Mouse (Mus musculus) hindbrain, embryonic 13.5 days (tissue): Measurements from ENCODE around the gene Rab3c. TPM values are rescaled to one million over a fixed set of nuclear protein-coding genes. Genes with fewer than 3 reads are reported as not detected.

Source experiments
- ATAC-seq: fragments of 200-750 bp; cut with Nextera tagmentation; 2 replicates; pipeline ENCODE4 v1.8.0; 2017; ENCODE audit warnings: moderate TSS enrichment; ENCODE audit not compliant: low FRiP score
- H3K27ac ChIP-seq: fragments of 300-500 bp; sonication (generic); 2 replicates; pipeline ENCODE4 v1.5.1; 2015; ENCODE audit warnings: inconsistent platforms, mild to moderate bottlenecking, moderate library complexity
- H3K27me3 ChIP-seq: fragments of 300-500 bp; sonication (generic); 2 replicates; pipeline ENCODE4 v1.6.1; 2015; ENCODE audit warnings: mild to moderate bottlenecking, inconsistent platforms
- H3K36me3 ChIP-seq: fragments of 300-500 bp; sonication (generic); 2 replicates; pipeline ENCODE4 v1.6.1; 2015; ENCODE audit warnings: mild to moderate bottlenecking, inconsistent platforms
- H3K4me1 ChIP-seq: fragments of 300-500 bp; sonication (generic); replicated peaks from 2 replicates; pipeline ENCODE4 v1.6.1; 2015; ENCODE audit warnings: inconsistent platforms
- H3K4me2 ChIP-seq: fragments of 300-500 bp; sonication (generic); 2 replicates; pipeline ENCODE4 v1.6.1; 2015; ENCODE audit warnings: inconsistent platforms, mild to moderate bottlenecking, moderate library complexity
- H3K4me3 ChIP-seq: fragments of 300-500 bp; sonication (generic); 2 replicates; pipeline ENCODE4 v1.5.1; 2015; ENCODE audit warnings: mild to moderate bottlenecking, inconsistent platforms
- H3K9ac ChIP-seq: fragments of 300-500 bp; sonication (generic); 2 replicates; pipeline ENCODE4 v1.6.1; 2015; ENCODE audit warnings: mild to moderate bottlenecking, inconsistent platforms
- H3K9me3 ChIP-seq: fragments of 300-500 bp; sonication (generic); 2 replicates; pipeline ENCODE4 v1.6.1; 2016; ENCODE audit warnings: inconsistent platforms
- WGBS: fragments of 180-500 bp; shearing (Covaris S2); methylation state at CpG from one replicate; pipeline ENCODE4 v1.1.7; 2015; 5-methylcytosine and 5-hydroxymethylcytosine counted together
- polyA plus RNA-seq: library from polyadenylated mRNA; unstranded; fragments of >200 nt; fragmentation: Nextera tagmentation; extraction: Ambion mirVana; gene quantifications from 2 replicates; pipeline ENCODE4 v1.2.1, GENCODE M21; 2015

Rab3c gene
- polyA plus RNA-seq, 1 experiment from 2014 or later = 208 TPM

DNA sequence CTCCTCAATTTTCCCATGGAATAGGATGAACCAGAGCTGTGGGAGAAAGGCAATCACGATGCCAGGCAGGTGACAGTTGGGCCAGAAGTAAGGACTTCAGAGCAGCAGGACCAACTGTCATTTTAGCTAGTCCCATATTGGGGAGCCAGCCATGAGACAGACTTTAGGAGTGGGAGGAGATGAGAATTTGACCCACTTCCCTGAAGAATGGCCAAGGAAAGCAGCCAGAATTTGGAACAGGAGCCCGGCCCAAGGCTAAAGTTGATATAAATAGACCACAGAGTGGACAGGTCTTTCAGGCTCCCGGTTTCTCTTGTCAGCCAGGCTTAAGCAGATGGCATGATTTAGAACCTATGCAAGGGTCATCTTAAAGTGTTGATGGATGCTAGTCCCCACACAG lies 213.6 kb downstream of the Rab3c start:
- H3K27me3 ChIP-seq = no peaks in the 10 kb centered on the region
- H3K4me2 ChIP-seq = no peak overlapping the region
- H3K9me3 ChIP-seq = no peaks in the 10 kb centered on the region
- no peak overlapping the region for H3K27ac ChIP-seq
- H3K4me1 ChIP-seq = peaks cover 28% of the 10 kb centered on the region
- no peak overlapping the region for H3K9ac ChIP-seq
- H3K4me3 ChIP-seq = no peak overlapping the region
- no peak for ATAC-seq
- H3K36me3 ChIP-seq = peaks cover 6% of the 10 kb centered on the region
- WGBS = 89% methylated on average over 3 of the region's 3 CpGs

DNA sequence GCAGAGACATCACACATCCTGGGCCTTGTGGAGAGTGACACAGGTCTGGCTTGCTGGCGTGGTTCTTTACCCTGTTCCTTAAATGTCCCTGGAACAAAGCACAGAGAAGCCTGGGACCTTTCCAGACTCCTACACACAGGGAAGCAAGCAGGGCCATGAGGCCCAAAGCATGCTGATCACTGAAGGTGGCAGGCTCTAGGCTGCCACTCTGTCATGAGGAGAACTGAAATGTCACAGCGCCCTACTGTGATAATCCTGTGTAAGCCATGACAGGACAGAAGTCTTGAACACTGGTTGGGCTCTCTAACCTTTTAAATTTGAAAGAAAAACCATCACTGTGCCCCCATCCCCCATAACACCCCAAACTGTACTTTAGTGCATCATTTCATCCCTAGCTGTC lies 214.1 kb downstream of the Rab3c start:
- Histone ChIP-seq H3K9ac (no peak overlapping the region), H3K4me2 (no peak overlapping the region)
- 87% methylated on average over 2 of the region's 2 CpGs for WGBS

DNA sequence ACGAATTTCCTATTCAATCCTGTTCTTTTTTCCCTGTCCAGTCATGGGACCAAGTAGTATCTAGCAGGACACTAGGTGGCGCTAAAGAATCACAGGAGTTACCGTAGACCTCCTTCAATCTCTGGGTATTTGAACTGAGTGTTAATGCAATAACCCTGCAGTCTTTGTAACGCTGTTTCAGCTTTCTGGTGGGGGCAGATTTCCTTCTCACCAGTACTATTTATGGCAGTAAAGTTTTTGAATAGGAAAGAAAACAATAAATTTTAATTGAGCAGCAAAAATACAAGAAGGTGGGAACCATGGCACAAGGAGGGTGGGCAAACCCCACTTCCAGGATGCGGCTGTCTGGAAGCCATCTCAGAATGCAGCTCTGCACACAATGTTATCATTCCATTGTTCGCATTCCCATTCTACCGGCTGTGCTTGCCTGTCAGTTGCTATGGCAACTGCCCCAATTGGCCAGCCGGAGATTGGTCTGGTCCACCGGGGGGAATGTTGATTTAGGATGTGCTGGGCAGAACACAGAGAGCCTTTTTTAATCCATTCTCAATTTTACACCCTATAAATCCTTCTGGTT lies 217.9 kb downstream of the Rab3c start:
- peak; percentile 94 for ATAC-seq
- peak overlapping the region; percentile 87 for H3K27ac ChIP-seq
- H3K4me1 ChIP-seq = peaks cover 24% of the 10 kb centered on the region
- H3K4me3 ChIP-seq = peak overlapping the region; percentile 17; the same call in 1 of the 2 replicates
- H3K27me3 ChIP-seq = no peaks in the 10 kb centered on the region
- H3K4me2 ChIP-seq = peak overlapping the region; percentile 43
- WGBS = 5% methylated on average over 9 of the region's 9 CpGs
- peak overlapping the region; percentile 26; the same call in 1 of the 2 replicates for H3K9ac ChIP-seq
- peaks cover 6% of the 10 kb centered on the region for H3K36me3 ChIP-seq
- no peaks in the 10 kb centered on the region for H3K9me3 ChIP-seq

More for the DNA sequence above, 214.1 kb downstream of the Rab3c start:
- H3K9me3 ChIP-seq = no peaks in the 10 kb centered on the region
- 0 out of 2 replicates have a peak overlapping the region, but pooled peaks have one; percentile 1 for H3K27ac ChIP-seq
- H3K36me3 ChIP-seq = peaks cover 6% of the 10 kb centered on the region
- peaks cover 27% of the 10 kb centered on the region for H3K4me1 ChIP-seq
- no peak overlapping the region for H3K4me3 ChIP-seq
- H3K27me3 ChIP-seq = no peaks in the 10 kb centered on the region
- no peak for ATAC-seq

DNA sequence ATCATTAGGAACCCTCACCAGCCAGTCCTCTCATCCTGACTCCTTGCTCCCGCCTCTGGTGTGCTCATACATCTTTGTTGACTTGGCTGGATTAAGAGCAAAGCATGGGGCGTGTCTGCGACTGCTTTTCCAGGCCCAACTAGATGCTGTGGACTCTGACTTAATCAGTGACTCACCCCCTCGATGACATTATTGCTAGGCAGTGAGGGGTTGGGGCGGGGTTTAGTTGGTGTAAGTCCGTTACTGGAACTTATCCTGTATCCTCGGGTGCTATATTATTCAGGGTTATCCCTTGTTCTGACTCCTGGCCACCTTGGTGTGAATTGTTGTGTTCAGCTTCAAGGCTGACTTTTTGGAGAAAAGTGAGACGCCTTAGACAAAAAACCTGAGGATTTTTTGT lies 218.5 kb downstream of the Rab3c start:
- Histone ChIP-seq H3K4me3 (no peak overlapping the region), H3K9me3 (no peaks in the 10 kb centered on the region), H3K27me3 (no peaks in the 10 kb centered on the region), H3K9ac (peak overlapping the region; percentile 49; the same call in 1 of the 2 replicates), H3K36me3 (peaks cover 6% of the 10 kb centered on the region), H3K4me2 (no peak overlapping the region), H3K4me1 (peaks cover 24% of the 10 kb centered on the region), H3K27ac (peak overlapping the region; percentile 87)
- 66% methylated on average over 8 of the region's 8 CpGs for WGBS
- ATAC-seq = no peak

DNA sequence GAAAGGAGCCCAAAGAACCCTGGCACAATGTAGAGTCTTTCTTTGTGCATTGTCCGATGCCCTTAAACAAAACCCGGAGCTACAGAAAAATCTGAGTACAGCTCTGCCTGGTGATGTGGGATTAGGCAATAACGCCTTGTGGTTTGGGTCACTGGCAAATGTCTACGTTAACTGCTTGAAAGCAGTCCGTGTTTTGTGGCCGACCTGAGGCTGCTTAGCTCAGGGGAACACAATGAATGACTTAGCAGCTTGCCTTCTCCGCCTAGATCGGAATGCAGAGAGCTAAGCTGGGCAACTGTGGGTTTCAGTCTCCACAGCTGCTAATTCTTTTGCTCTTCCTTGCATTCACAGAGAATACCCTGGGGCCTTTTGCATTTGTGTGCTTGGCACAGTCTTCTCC lies 226.3 kb downstream of the Rab3c start:
- H3K4me2 ChIP-seq = no peak overlapping the region
- no peak overlapping the region for H3K27ac ChIP-seq
- peaks cover 9% of the 10 kb centered on the region; the same call in 1 of the 2 replicates for H3K36me3 ChIP-seq
- H3K4me3 ChIP-seq = no peak overlapping the region
- H3K9ac ChIP-seq = no peak overlapping the region
- no peak for ATAC-seq
- H3K27me3 ChIP-seq = no peaks in the 10 kb centered on the region
- H3K4me1 ChIP-seq = no peaks in the 10 kb centered on the region; the same call in 1 of the 2 replicates
- no peaks in the 10 kb centered on the region for H3K9me3 ChIP-seq
- 75% methylated on average over 8 of the region's 8 CpGs for WGBS

DNA sequence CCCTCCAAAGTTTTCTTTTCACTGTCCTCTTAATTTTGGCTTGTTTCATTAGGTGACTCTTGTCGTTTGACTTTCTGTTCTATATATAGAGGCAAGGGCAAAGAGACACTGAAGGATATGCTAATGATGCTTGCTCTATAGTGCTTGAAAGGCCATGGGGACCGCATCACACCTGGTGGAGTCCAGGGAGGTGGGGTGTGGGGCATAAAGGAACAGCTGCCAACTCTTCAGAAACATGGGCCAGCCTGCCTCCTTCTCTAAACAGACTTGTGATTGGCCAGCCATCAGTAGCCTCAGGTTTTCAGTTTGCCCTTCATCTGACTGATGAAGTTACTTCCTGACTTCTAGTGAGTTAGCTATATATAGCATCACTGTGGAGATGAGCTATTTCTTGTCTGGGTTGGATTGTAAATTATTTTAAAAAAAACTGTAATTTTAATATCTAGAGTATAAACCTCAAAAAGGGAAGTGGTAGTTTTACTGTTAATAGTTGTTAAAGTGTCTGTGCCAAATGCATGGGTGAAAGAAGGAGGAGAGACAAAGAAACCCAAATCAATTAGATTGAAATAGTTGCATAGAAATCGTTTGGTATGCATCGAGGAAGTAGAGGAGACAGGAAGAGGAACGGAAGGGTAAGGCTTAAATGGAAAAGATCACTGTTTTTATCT lies 231.9 kb downstream of the Rab3c start:
- 71% methylated on average over 5 of the region's 5 CpGs for WGBS
- Histone ChIP-seq H3K27me3 (no peaks in the 10 kb centered on the region), H3K9me3 (no peaks in the 10 kb centered on the region), H3K4me3 (no peak overlapping the region), H3K4me2 (no peak overlapping the region), H3K9ac (no peak overlapping the region), H3K27ac (no peak overlapping the region), H3K36me3 (peaks cover 6% of the 10 kb centered on the region; the same call in 1 of the 2 replicates), H3K4me1 (no peaks in the 10 kb centered on the region)
- no peak for ATAC-seq

DNA sequence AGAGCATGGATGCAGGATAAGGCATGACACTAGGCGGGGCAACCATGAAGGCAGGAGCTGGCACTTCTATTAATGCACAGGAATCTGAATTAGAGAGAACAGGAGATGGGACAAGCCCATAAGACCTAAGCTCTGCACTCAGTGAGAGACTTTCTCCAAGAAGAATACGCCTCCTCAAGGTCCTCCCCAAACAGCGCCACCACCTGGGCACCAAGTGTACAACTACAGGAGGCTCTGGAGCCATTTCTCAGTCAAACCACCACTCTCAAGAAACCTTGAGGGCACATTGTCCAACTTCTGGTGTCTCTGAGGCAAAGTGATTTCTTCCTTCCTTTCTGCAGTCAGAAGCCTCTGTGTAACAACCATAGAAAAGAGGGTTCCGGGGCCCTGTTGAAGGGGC lies 236.4 kb downstream of the Rab3c start:
- H3K9me3 ChIP-seq = no peaks in the 10 kb centered on the region
- no peak overlapping the region for H3K4me3 ChIP-seq
- no peak overlapping the region for H3K27ac ChIP-seq
- ATAC-seq = no peak
- WGBS = 75% methylated on average over 4 of the region's 4 CpGs
- no peak overlapping the region for H3K9ac ChIP-seq
- no peaks in the 10 kb centered on the region for H3K4me1 ChIP-seq
- H3K27me3 ChIP-seq = no peaks in the 10 kb centered on the region
- no peak overlapping the region for H3K4me2 ChIP-seq
- H3K36me3 ChIP-seq = no peaks in the 10 kb centered on the region

DNA sequence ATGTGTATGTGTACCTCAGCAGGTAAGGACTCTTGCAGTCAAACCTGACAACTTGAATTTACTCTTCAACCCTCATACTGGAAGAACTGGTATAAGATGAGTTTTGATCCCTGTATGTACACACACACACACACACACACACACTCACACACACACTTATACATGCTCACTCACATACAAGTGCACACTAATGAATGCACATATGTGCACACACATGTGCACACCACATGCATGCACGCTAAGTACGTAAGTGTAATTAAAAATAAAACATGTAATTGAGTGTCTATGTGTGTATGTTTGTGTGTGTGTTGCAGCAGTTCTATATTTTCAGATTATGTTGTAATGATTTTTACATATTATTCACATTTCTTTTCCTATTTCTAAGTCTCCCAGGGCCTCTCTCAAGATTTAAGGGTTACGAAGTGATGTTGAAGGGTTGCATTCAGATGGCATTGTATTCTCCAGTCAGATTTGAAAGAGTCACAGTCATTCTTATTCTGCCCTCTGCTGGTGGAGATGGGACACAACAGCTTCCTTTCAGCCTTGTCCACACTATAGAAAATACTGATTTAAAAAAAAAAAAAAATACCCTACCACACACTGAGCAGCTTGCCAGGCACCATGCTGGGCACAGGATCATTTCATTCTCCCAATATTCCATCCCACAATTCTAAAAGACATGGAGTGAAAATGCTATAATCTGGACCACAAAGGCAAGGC lies 240.9 kb downstream of the Rab3c start:
- Histone ChIP-seq H3K9ac (no peak overlapping the region), H3K9me3 (no peaks in the 10 kb centered on the region), H3K27me3 (no peaks in the 10 kb centered on the region), H3K4me1 (no peaks in the 10 kb centered on the region), H3K27ac (no peak overlapping the region), H3K4me3 (no peak overlapping the region), H3K4me2 (no peak overlapping the region), H3K36me3 (no peaks in the 10 kb centered on the region)
- no peak for ATAC-seq
- 83% methylated on average over 3 of the region's 3 CpGs for WGBS

DNA sequence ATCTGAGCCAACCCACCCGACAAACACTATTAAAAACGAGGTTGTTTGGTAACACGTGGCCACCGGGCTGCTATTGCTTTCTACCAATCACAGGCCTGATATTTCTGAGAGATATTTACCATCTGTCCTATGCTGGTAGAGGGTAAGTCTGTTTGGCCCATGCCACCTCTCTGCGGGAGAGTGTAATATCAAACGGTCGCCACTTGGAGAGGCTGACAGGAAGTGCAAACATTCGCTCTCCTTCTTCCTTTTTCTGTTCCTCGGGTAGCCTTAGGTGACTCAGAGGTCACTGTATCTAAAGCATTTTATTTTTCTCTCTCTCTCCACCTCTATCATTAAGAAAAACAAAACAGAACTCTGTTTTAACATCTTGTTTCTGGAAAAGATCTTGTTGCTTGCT lies 241.6 kb downstream of the Rab3c start:
- H3K36me3 ChIP-seq = no peaks in the 10 kb centered on the region
- no peaks in the 10 kb centered on the region for H3K4me1 ChIP-seq
- no peak overlapping the region for H3K4me2 ChIP-seq
- no peak for ATAC-seq
- H3K9ac ChIP-seq = no peak overlapping the region
- 82% methylated on average over 9 of the region's 9 CpGs for WGBS
- H3K9me3 ChIP-seq = no peaks in the 10 kb centered on the region
- no peak overlapping the region for H3K27ac ChIP-seq
- no peak overlapping the region for H3K4me3 ChIP-seq
- H3K27me3 ChIP-seq = no peaks in the 10 kb centered on the region

DNA sequence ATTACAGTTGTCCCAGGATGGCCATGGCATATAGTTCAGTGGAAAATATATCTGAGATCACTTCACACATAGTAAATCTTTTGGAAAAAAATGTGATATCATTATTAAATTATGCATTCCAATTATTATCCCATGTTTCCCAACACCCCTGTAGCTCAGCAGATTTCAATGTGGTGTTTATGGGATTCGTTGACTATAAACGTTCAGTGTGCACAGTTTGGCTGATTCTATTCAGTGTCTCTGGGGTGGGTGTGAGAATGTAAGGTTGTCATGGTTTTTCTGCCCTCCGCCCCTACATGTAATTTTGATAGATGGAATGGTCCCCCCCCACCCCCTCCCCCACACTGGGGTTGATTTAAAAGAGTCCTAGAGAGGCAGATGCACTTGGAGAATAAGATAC lies 242.3 kb downstream of the Rab3c start:
- ATAC-seq = no peak
- Histone ChIP-seq H3K4me3 (no peak overlapping the region), H3K36me3 (no peaks in the 10 kb centered on the region), H3K9ac (no peak overlapping the region), H3K27ac (no peak overlapping the region), H3K9me3 (no peaks in the 10 kb centered on the region), H3K4me1 (no peaks in the 10 kb centered on the region), H3K4me2 (no peak overlapping the region), H3K27me3 (no peaks in the 10 kb centered on the region)
- 89% methylated on average over 3 of the region's 3 CpGs for WGBS

DNA sequence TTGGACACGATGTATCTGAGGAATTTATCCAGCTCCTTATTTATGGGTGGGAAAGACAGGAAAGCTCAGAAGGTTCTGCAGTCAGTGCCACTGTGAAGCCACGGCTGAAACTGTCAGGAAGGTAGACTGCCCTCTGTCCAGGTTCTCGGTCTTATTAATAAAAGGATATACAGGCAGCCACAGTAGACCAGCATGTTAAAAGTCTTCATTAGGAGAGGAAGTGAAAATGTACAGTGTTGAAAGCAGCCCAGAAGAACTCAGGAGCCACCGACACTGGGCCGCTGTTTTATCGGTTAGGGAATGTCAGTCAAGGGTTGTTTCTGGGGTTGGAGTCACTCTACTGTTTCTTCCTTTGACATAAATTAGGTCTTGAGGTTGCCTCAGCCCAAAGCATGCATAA lies 245.9 kb downstream of the Rab3c start:
- 87% methylated on average over 6 of the region's 6 CpGs for WGBS
- no peak overlapping the region for H3K27ac ChIP-seq
- H3K9ac ChIP-seq = no peak overlapping the region
- H3K4me1 ChIP-seq = no peaks in the 10 kb centered on the region
- H3K36me3 ChIP-seq = no peaks in the 10 kb centered on the region
- no peaks in the 10 kb centered on the region for H3K27me3 ChIP-seq
- no peak for ATAC-seq
- no peak overlapping the region for H3K4me2 ChIP-seq
- no peak overlapping the region for H3K4me3 ChIP-seq
- no peaks in the 10 kb centered on the region for H3K9me3 ChIP-seq

DNA sequence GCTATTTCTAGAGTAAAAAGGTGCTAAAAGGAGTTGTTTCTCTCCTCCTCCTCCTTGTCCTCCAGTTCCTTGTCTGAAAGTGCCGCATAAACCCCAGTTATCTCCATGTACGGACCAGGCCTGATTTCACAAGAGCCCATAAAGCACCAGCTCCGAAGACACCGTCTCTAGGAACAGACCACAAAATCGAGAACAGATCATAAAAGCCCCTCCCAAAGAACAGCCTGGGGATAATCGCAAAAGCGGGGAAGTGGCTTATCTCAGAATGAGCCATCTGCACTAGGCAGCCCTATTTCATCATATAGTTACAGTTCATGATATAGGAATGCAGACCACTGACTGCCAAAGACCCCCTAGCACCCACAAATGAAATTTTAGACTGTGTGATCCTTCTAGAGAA lies 246.8 kb downstream of the Rab3c start:
- H3K4me2 ChIP-seq = no peak overlapping the region
- ATAC-seq = no peak
- no peak overlapping the region for H3K9ac ChIP-seq
- H3K9me3 ChIP-seq = no peaks in the 10 kb centered on the region
- no peak overlapping the region for H3K4me3 ChIP-seq
- no peaks in the 10 kb centered on the region for H3K27me3 ChIP-seq
- H3K36me3 ChIP-seq = no peaks in the 10 kb centered on the region
- no peak overlapping the region for H3K27ac ChIP-seq
- 88% methylated on average over 7 of the region's 7 CpGs for WGBS
- H3K4me1 ChIP-seq = no peaks in the 10 kb centered on the region
